Mouse (Mus musculus) MEL (cell line): ENCODE measurements at regions not wholly inside any gene's neighbourhood (a gene's known extent, or its start where the extent isn't known, plus 50 kb on each side); places are given as distances from the start of the nearest gene placed in this dataset.

Experiments
- DNase-seq: peaks from one replicate; pipeline ENCODE4 v3.0.0; 2011; ENCODE audit warnings: low read depth, low spot score
- H3K27ac ChIP-seq: 2 replicates; pipeline ENCODE4 v1.5.1; 2012; ENCODE audit warnings: low read depth, mild to moderate bottlenecking, control low read depth, low read length, moderate library complexity; ENCODE audit not compliant: control insufficient read depth
- H3K27me3 ChIP-seq, 2 experiments: fragments of 150-350 bp in 1 of 2; sonication (generic) in 1 of 2; 2 replicates each; pipeline ENCODE4 v1.6.1; 2012; ENCODE audit warnings: low read length in 2 of 2, mild to moderate bottlenecking in 2 of 2, improper control_type of control experiment in 1 of 2, moderate library complexity in 1 of 2; ENCODE audit not compliant: insufficient read depth in 2 of 2, control insufficient read depth in 1 of 2
- H3K36me3 ChIP-seq, 2 experiments: 2 replicates each; pipeline ENCODE4 v1.6.1; 2012 to 2014; ENCODE audit warnings: low read length in 2 of 2, improper control_type of control experiment in 1 of 2, inconsistent platforms in 1 of 2, mild to moderate bottlenecking in 1 of 2; ENCODE audit not compliant: insufficient read depth in 2 of 2, control insufficient read depth in 1 of 2
- H3K4me1 ChIP-seq, 2 experiments: fragments of 150-350 bp in 1 of 2; sonication (generic) in 1 of 2; 2 replicates each; pipeline ENCODE4 v1.6.1; 2012; ENCODE audit warnings: low read length in 2 of 2, improper control_type of control experiment in 1 of 2, mild to moderate bottlenecking in 1 of 2; ENCODE audit not compliant: insufficient read depth in 2 of 2, control insufficient read depth in 1 of 2
- H3K4me3 ChIP-seq, 2 experiments: fragments of 150-350 bp in 1 of 2; sonication (generic) in 1 of 2; 2 replicates each; pipeline ENCODE4 v1.5.1; 2012; ENCODE audit warnings: low read depth in 2 of 2, low read length in 2 of 2, mild to moderate bottlenecking in 2 of 2, moderate library complexity in 2 of 2, control low read depth in 1 of 2, improper control_type of control experiment in 1 of 2; ENCODE audit not compliant: control insufficient read depth in 1 of 2, insufficient read depth in 1 of 2
- H3K79me2 ChIP-seq: 2 replicates; pipeline ENCODE4 v1.6.1; 2012; ENCODE audit warnings: mild to moderate bottlenecking, low read length, moderate library complexity; ENCODE audit not compliant: control insufficient read depth, poor library complexity, insufficient read depth
- H3K9ac ChIP-seq: 2 replicates; pipeline ENCODE4 v1.6.1; 2012; ENCODE audit warnings: low read depth, mild to moderate bottlenecking, control low read depth, low read length, moderate library complexity; ENCODE audit not compliant: control insufficient read depth, poor library complexity, severe bottlenecking
- H3K9me3 ChIP-seq: fragments of 150-350 bp; sonication (generic); replicated peaks from 2 replicates; pipeline ENCODE4 v1.6.1; 2012; ENCODE audit warnings: mild to moderate bottlenecking, low read length, improper control_type of control experiment, moderate library complexity; ENCODE audit not compliant: insufficient read depth
- CHD1 ChIP-seq: IDR thresholded peaks from 2 replicates; pipeline ENCODE4 v1.6.1; 2012; ENCODE audit warnings: low read depth, mild to moderate bottlenecking, inconsistent platforms, low read length, improper control_type of control experiment
- CTCF ChIP-seq, 3 experiments: IDR thresholded peaks in 2 of 3; conservative IDR thresholded peaks in 1 of 3; 2 replicates each; pipeline ENCODE4 v1.5.1; 2011 to 2012; ENCODE audit warnings: low read length in 3 of 3, low read depth in 2 of 3, mild to moderate bottlenecking in 2 of 3, improper control_type of control experiment in 1 of 3, inconsistent platforms in 1 of 3, mixed read lengths in 1 of 3, moderate library complexity in 1 of 3; ENCODE audit not compliant: control insufficient read depth in 1 of 3, insufficient read depth in 1 of 3, poor library complexity in 1 of 3, severe bottlenecking in 1 of 3
- ELF1 ChIP-seq: IDR thresholded peaks from 2 replicates; pipeline ENCODE4 v1.6.1; 2014; ENCODE audit warnings: low read depth, mild to moderate bottlenecking, inconsistent platforms, low read length, improper control_type of control experiment, moderate library complexity
- ETS1 ChIP-seq: IDR thresholded peaks from 2 replicates; pipeline ENCODE4 v1.6.1; 2012; ENCODE audit warnings: low read depth, mild to moderate bottlenecking, inconsistent platforms, low read length, improper control_type of control experiment, moderate library complexity
- GABPA ChIP-seq: IDR thresholded peaks from 2 replicates; pipeline ENCODE4 v1.6.1; 2012; ENCODE audit warnings: low read depth, mild to moderate bottlenecking, inconsistent platforms, low read length, improper control_type of control experiment, moderate library complexity
- KAT2A ChIP-seq: conservative IDR thresholded peaks from 2 replicates; pipeline ENCODE4 v1.6.1; 2012; ENCODE audit warnings: low read depth, low read length, improper control_type of control experiment, inconsistent platforms
- MAX ChIP-seq: IDR thresholded peaks from 2 replicates; pipeline ENCODE4 v1.6.1; 2011; ENCODE audit warnings: low read length, improper control_type of control experiment
- NELFE ChIP-seq: IDR thresholded peaks from 2 replicates; pipeline ENCODE4 v1.6.1; 2011; ENCODE audit warnings: low read depth, low read length, improper control_type of control experiment
- NRF1 ChIP-seq: IDR thresholded peaks from 2 replicates; pipeline ENCODE4 v1.6.1; 2014; ENCODE audit warnings: low read depth, mild to moderate bottlenecking, inconsistent platforms, low read length, improper control_type of control experiment, moderate library complexity; ENCODE audit not compliant: poor library complexity, insufficient read depth, severe bottlenecking
- POLR2AphosphoS5 ChIP-seq: IDR thresholded peaks from 2 replicates; pipeline ENCODE4 v1.6.1; 2012; ENCODE audit warnings: low read depth, borderline replicate concordance, mild to moderate bottlenecking, inconsistent platforms, low read length, moderate library complexity, mixed read lengths
- RAD21 ChIP-seq: IDR thresholded peaks from 2 replicates; pipeline ENCODE4 v1.6.1; 2011; ENCODE audit warnings: mild to moderate bottlenecking, low read depth, low read length, improper control_type of control experiment
- TCF12 ChIP-seq: IDR thresholded peaks from 2 replicates; pipeline ENCODE4 v1.6.1; 2014; ENCODE audit warnings: low read depth, mild to moderate bottlenecking, inconsistent platforms, low read length, improper control_type of control experiment, moderate library complexity
- UBTF ChIP-seq: IDR thresholded peaks from 2 replicates; pipeline ENCODE4 v1.6.1; 2012; ENCODE audit warnings: low read depth, mild to moderate bottlenecking, inconsistent platforms, low read length, improper control_type of control experiment, moderate library complexity, borderline replicate concordance; ENCODE audit not compliant: insufficient read depth
- USF2 ChIP-seq, 2 experiments: IDR thresholded peaks; 2 replicates each; pipeline ENCODE4 v1.6.1; 2011 to 2012; ENCODE audit warnings: improper control_type of control experiment in 2 of 2, low read length in 2 of 2, borderline replicate concordance in 1 of 2, inconsistent platforms in 1 of 2, low read depth in 1 of 2, mild to moderate bottlenecking in 1 of 2; ENCODE audit not compliant: insufficient read depth in 1 of 2
- ZMIZ1 ChIP-seq: IDR thresholded peaks from 2 replicates; pipeline ENCODE4 v1.6.1; 2012; ENCODE audit warnings: low read depth, mild to moderate bottlenecking, inconsistent platforms, low read length, improper control_type of control experiment, moderate library complexity

- no peak overlapping the region for H3K4me3 ChIP-seq
- DNase-seq: no peak
- no peaks in the 10 kb centered on the region for H3K36me3 ChIP-seq
- H3K9ac ChIP-seq: no peak overlapping the region
- H3K4me1 ChIP-seq: no peaks in the 10 kb centered on the region
- H3K27me3 ChIP-seq: no peaks in the 10 kb centered on the region
- no peaks in the 10 kb centered on the region for H3K79me2 ChIP-seq
- no peak overlapping the region for H3K27ac ChIP-seq
- TF ChIP-seq ELF1 (no peak), KAT2A (no peak), GABPA (no peak), CTCF (IDR thresholded peaks at IDR 0.05 in 2 of 3, conservative IDR thresholded peaks at IDR 0.05 in 1 of 3; ENCODE audit: control insufficient read depth in 1 of 3, insufficient read depth in 1 of 3, low read depth in 2 of 3, low read length in 3 of 3, poor library complexity in 1 of 3, severe bottlenecking in 1 of 3) (no peak), TCF12 (no peak), POLR2AphosphoS5 (no peak), MAX (no peak), ZMIZ1 (no peak), CHD1 (no peak)
- H3K9me3 ChIP-seq: no peaks in the 10 kb centered on the region
These were observed 89.0 kb downstream of the Akr1d1 start for GRCm38 (mm10) chr6:37618990-37619389.

GRCm38 (mm10) chr6:37621364-37622029, 91.5 kb downstream of the Akr1d1 start:
- H3K79me2 ChIP-seq: no peaks in the 10 kb centered on the region
- no peaks in the 10 kb centered on the region for H3K36me3 ChIP-seq
- no peak for DNase-seq
- H3K4me1 ChIP-seq: no peaks in the 10 kb centered on the region
- H3K4me3 ChIP-seq: no peak overlapping the region
- no peaks in the 10 kb centered on the region for H3K27me3 ChIP-seq
- no peak for TF ChIP-seq CTCF (IDR thresholded peaks at IDR 0.05 in 2 of 3, conservative IDR thresholded peaks at IDR 0.05 in 1 of 3; ENCODE audit: control insufficient read depth in 1 of 3, insufficient read depth in 1 of 3, low read depth in 2 of 3, low read length in 3 of 3, poor library complexity in 1 of 3, severe bottlenecking in 1 of 3)
- no peak for TF ChIP-seq TCF12
- no peak for TF ChIP-seq UBTF
- TF ChIP-seq ETS1: no peak
- TF ChIP-seq USF2 (IDR thresholded peaks at IDR 0.05; ENCODE audit: borderline replicate concordance in 1 of 2, insufficient read depth in 1 of 2, low read depth in 1 of 2, low read length in 2 of 2): no peak
- TF ChIP-seq NRF1: no peak
- no peak overlapping the region for H3K9ac ChIP-seq
- no peaks in the 10 kb centered on the region for H3K9me3 ChIP-seq
- H3K27ac ChIP-seq: no peak overlapping the region

GRCm38 (mm10) chr6:37622273-37622672, 92.3 kb downstream of the Akr1d1 start:
- Histone ChIP-seq H3K4me3 (no peak overlapping the region), H3K9ac (no peak overlapping the region), H3K79me2 (no peaks in the 10 kb centered on the region), H3K36me3 (no peaks in the 10 kb centered on the region), H3K9me3 (no peaks in the 10 kb centered on the region), H3K4me1 (no peaks in the 10 kb centered on the region), H3K27me3 (no peaks in the 10 kb centered on the region), H3K27ac (no peak overlapping the region)
- DNase-seq: no peak
- TF ChIP-seq POLR2AphosphoS5: no peak
- no peak for TF ChIP-seq RAD21
- no peak for TF ChIP-seq NELFE
- no peak for TF ChIP-seq ZMIZ1
- TF ChIP-seq ELF1: no peak
